Mouse (Mus musculus) MEL (cell line): ENCODE measurements around the gene Tpcn2. TPM values are rescaled to one million over a fixed set of nuclear protein-coding genes. Genes with fewer than 3 reads are reported as not detected.

Source experiments
- DNase-seq: peaks from one replicate; pipeline ENCODE4 v3.0.0; 2011; ENCODE audit warnings: low read depth, low spot score
- H3K27ac ChIP-seq: 2 replicates; pipeline ENCODE4 v1.5.1; 2012; ENCODE audit warnings: low read depth, mild to moderate bottlenecking, control low read depth, low read length, moderate library complexity; ENCODE audit not compliant: control insufficient read depth
- H3K27me3 ChIP-seq, 2 experiments: fragments of 150-350 bp in 1 of 2; sonication (generic) in 1 of 2; 2 replicates each; pipeline ENCODE4 v1.6.1; 2012; ENCODE audit warnings: low read length in 2 of 2, mild to moderate bottlenecking in 2 of 2, improper control_type of control experiment in 1 of 2, moderate library complexity in 1 of 2; ENCODE audit not compliant: insufficient read depth in 2 of 2, control insufficient read depth in 1 of 2
- H3K36me3 ChIP-seq, 2 experiments: 2 replicates each; pipeline ENCODE4 v1.6.1; 2012 to 2014; ENCODE audit warnings: low read length in 2 of 2, improper control_type of control experiment in 1 of 2, inconsistent platforms in 1 of 2, mild to moderate bottlenecking in 1 of 2; ENCODE audit not compliant: insufficient read depth in 2 of 2, control insufficient read depth in 1 of 2
- H3K4me1 ChIP-seq, 2 experiments: fragments of 150-350 bp in 1 of 2; sonication (generic) in 1 of 2; 2 replicates each; pipeline ENCODE4 v1.6.1; 2012; ENCODE audit warnings: low read length in 2 of 2, improper control_type of control experiment in 1 of 2, mild to moderate bottlenecking in 1 of 2; ENCODE audit not compliant: insufficient read depth in 2 of 2, control insufficient read depth in 1 of 2
- H3K4me3 ChIP-seq, 2 experiments: fragments of 150-350 bp in 1 of 2; sonication (generic) in 1 of 2; 2 replicates each; pipeline ENCODE4 v1.5.1; 2012; ENCODE audit warnings: low read depth in 2 of 2, low read length in 2 of 2, mild to moderate bottlenecking in 2 of 2, moderate library complexity in 2 of 2, control low read depth in 1 of 2, improper control_type of control experiment in 1 of 2; ENCODE audit not compliant: control insufficient read depth in 1 of 2, insufficient read depth in 1 of 2
- H3K79me2 ChIP-seq: 2 replicates; pipeline ENCODE4 v1.6.1; 2012; ENCODE audit warnings: mild to moderate bottlenecking, low read length, moderate library complexity; ENCODE audit not compliant: control insufficient read depth, poor library complexity, insufficient read depth
- H3K9ac ChIP-seq: 2 replicates; pipeline ENCODE4 v1.6.1; 2012; ENCODE audit warnings: low read depth, mild to moderate bottlenecking, control low read depth, low read length, moderate library complexity; ENCODE audit not compliant: control insufficient read depth, poor library complexity, severe bottlenecking
- H3K9me3 ChIP-seq: fragments of 150-350 bp; sonication (generic); replicated peaks from 2 replicates; pipeline ENCODE4 v1.6.1; 2012; ENCODE audit warnings: mild to moderate bottlenecking, low read length, improper control_type of control experiment, moderate library complexity; ENCODE audit not compliant: insufficient read depth
- CHD2 ChIP-seq: IDR thresholded peaks from 2 replicates; pipeline ENCODE4 v1.6.1; 2011; ENCODE audit warnings: low read length, improper control_type of control experiment
- CTCF ChIP-seq, 3 experiments: IDR thresholded peaks in 2 of 3; conservative IDR thresholded peaks in 1 of 3; 2 replicates each; pipeline ENCODE4 v1.5.1; 2011 to 2012; ENCODE audit warnings: low read length in 3 of 3, low read depth in 2 of 3, mild to moderate bottlenecking in 2 of 3, improper control_type of control experiment in 1 of 3, inconsistent platforms in 1 of 3, mixed read lengths in 1 of 3, moderate library complexity in 1 of 3; ENCODE audit not compliant: control insufficient read depth in 1 of 3, insufficient read depth in 1 of 3, poor library complexity in 1 of 3, severe bottlenecking in 1 of 3
- E2F4 ChIP-seq: IDR thresholded peaks from 2 replicates; pipeline ENCODE4 v1.6.1; 2011; ENCODE audit warnings: low read depth, low read length, improper control_type of control experiment, borderline replicate concordance
- EP300 ChIP-seq, 2 experiments: IDR thresholded peaks; 2 replicates each; pipeline ENCODE4 v1.6.1; 2011; ENCODE audit warnings: improper control_type of control experiment in 2 of 2, low read length in 2 of 2, low read depth in 1 of 2, mild to moderate bottlenecking in 1 of 2
- ETS1 ChIP-seq: IDR thresholded peaks from 2 replicates; pipeline ENCODE4 v1.6.1; 2012; ENCODE audit warnings: low read depth, mild to moderate bottlenecking, inconsistent platforms, low read length, improper control_type of control experiment, moderate library complexity
- GABPA ChIP-seq: IDR thresholded peaks from 2 replicates; pipeline ENCODE4 v1.6.1; 2012; ENCODE audit warnings: low read depth, mild to moderate bottlenecking, inconsistent platforms, low read length, improper control_type of control experiment, moderate library complexity
- HCFC1 ChIP-seq: IDR thresholded peaks from 2 replicates; pipeline ENCODE4 v1.6.1; 2012; ENCODE audit warnings: low read depth, mild to moderate bottlenecking, inconsistent platforms, low read length, improper control_type of control experiment, moderate library complexity
- MAFK ChIP-seq: IDR thresholded peaks from 2 replicates; pipeline ENCODE4 v1.6.1; 2011; ENCODE audit warnings: low read depth, mild to moderate bottlenecking, low read length, improper control_type of control experiment, borderline replicate concordance
- MYC ChIP-seq: IDR thresholded peaks from 2 replicates; pipeline ENCODE4 v1.6.1; 2011; ENCODE audit warnings: low read depth, mild to moderate bottlenecking, low read length, improper control_type of control experiment, moderate library complexity
- NELFE ChIP-seq: IDR thresholded peaks from 2 replicates; pipeline ENCODE4 v1.6.1; 2011; ENCODE audit warnings: low read depth, low read length, improper control_type of control experiment
- NRF1 ChIP-seq: IDR thresholded peaks from 2 replicates; pipeline ENCODE4 v1.6.1; 2014; ENCODE audit warnings: low read depth, mild to moderate bottlenecking, inconsistent platforms, low read length, improper control_type of control experiment, moderate library complexity; ENCODE audit not compliant: poor library complexity, insufficient read depth, severe bottlenecking
- POLR2A ChIP-seq, 2 experiments: IDR thresholded peaks; 2 replicates each; pipeline ENCODE4 v1.6.1; 2011 to 2012; ENCODE audit warnings: low read length in 2 of 2, mild to moderate bottlenecking in 2 of 2, control low read depth in 1 of 2, improper control_type of control experiment in 1 of 2, low read depth in 1 of 2, moderate library complexity in 1 of 2; ENCODE audit not compliant: control insufficient read depth in 1 of 2, insufficient read depth in 1 of 2, poor library complexity in 1 of 2
- POLR2AphosphoS5 ChIP-seq: IDR thresholded peaks from 2 replicates; pipeline ENCODE4 v1.6.1; 2012; ENCODE audit warnings: low read depth, borderline replicate concordance, mild to moderate bottlenecking, inconsistent platforms, low read length, moderate library complexity, mixed read lengths
- SIN3A ChIP-seq: IDR thresholded peaks from 2 replicates; pipeline ENCODE4 v1.6.1; 2012; ENCODE audit warnings: low read length, improper control_type of control experiment, inconsistent platforms
- SMC3 ChIP-seq: IDR thresholded peaks from 2 replicates; pipeline ENCODE4 v1.6.1; 2011; ENCODE audit warnings: low read depth, low read length, improper control_type of control experiment
- TCF12 ChIP-seq: IDR thresholded peaks from 2 replicates; pipeline ENCODE4 v1.6.1; 2014; ENCODE audit warnings: low read depth, mild to moderate bottlenecking, inconsistent platforms, low read length, improper control_type of control experiment, moderate library complexity
- ZC3H11A ChIP-seq: IDR thresholded peaks from 2 replicates; pipeline ENCODE4 v1.6.1; 2012; ENCODE audit warnings: low read depth, mild to moderate bottlenecking, inconsistent platforms, low read length, improper control_type of control experiment
- polyA plus RNA-seq, 2 experiments: library from polyadenylated mRNA; stranded (reverse) in 1 of 2; unstranded in 1 of 2; fragments of >175 nt in 1 of 2; fragments of >200 nt in 1 of 2; gene quantifications; 2 replicates each; pipeline versions ENCODE4 v1.2.1 to v1.2.4; 2012; ENCODE audit warnings: low replicate concordance in 2 of 2, low read depth in 1 of 2; ENCODE audit not compliant: insufficient read length in 2 of 2, insufficient read depth in 1 of 2, missing spikeins in 1 of 2
- total RNA-seq: library from RNA; depleted of rRNA; stranded (reverse); fragments of 300-350 nt; gene quantifications from 2 replicates; pipeline ENCODE4 v1.2.3, GENCODE M21; 2012

Tpcn2 gene
- total and polyA plus RNA-seq, 3 experiments: 6.4 to 10.3 TPM; not detected in 1

DNA sequence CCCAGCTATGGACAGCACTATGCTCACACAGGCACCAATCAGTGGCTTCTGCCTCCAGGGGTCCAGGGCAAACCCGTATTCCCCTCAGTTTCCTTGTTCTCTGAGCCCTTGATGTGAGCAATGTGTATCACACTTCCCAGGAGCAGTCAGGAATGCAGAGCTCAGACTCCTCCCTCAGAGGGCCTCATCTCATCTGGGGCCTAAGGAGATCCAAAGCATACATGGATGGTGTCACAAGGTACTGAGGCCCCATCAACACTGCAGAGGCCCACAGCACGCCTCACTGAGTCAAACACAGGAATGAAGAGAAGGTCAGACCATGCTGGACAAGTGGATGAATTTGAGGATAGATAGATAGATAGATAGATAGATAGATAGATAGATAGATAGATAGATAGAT is 8.9 kb upstream of the Tpcn2 start:
- Histone ChIP-seq H3K4me3 (no peak overlapping the region), H3K27ac (no peak overlapping the region), H3K36me3 (no peaks in the 10 kb centered on the region), H3K9me3 (no peaks in the 10 kb centered on the region), H3K27me3 (no peaks in the 10 kb centered on the region), H3K4me1 (peaks cover 0 to under 1% of the 10 kb centered on the region in 2 experiments; a peak in 1 of 4 replicates), H3K79me2 (no peaks in the 10 kb centered on the region)
- no peak for DNase-seq
- TF ChIP-seq POLR2A (IDR thresholded peaks at IDR 0.05; ENCODE audit: control insufficient read depth in 1 of 2, insufficient read depth in 1 of 2, low read depth in 1 of 2, low read length in 2 of 2, poor library complexity in 1 of 2): no peak
- TF ChIP-seq ETS1: no peak
- TF ChIP-seq, all 39 proteins: peak for 0
- no peak overlapping the region for H3K9ac ChIP-seq

DNA sequence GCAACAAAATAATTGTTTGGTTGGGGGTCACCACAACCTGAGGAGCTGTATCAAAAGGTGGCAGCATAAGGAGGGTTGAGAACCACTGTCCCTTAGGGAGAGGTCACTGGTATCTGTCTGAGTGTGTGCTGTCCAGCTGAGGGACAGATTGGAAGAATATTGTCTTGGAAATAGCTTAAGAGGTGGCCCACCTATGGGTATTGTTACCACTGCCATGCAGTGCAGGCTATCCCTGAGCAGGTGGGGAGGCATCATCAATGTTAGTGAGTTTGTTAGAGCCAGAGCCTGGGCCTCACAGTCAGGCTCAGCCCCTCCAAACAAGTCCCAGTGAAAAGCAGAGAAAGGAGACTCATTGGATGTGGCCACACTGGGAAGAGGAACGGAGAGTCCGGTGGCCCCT is 8.0 kb upstream of the Tpcn2 start:
- no peak overlapping the region for H3K9ac ChIP-seq
- TF ChIP-seq TCF12 (no peak), E2F4 (no peak), CHD2 (no peak), POLR2AphosphoS5 (no peak), ZC3H11A (no peak), MYC (no peak), NELFE (no peak), MAFK (no peak), NRF1 (no peak), SIN3A (no peak), GABPA (no peak), EP300 (IDR thresholded peaks at IDR 0.05; ENCODE audit: low read depth in 1 of 2, low read length in 2 of 2) (no peak)
- TF ChIP-seq, all 39 proteins: peak for 0
- Histone ChIP-seq H3K27ac (no peak overlapping the region), H3K79me2 (no peaks in the 10 kb centered on the region), H3K4me3 (no peak overlapping the region), H3K4me1 (peaks cover 0 to 4% of the 10 kb centered on the region in 2 experiments; a peak in 2 of 4 replicates), H3K9me3 (no peaks in the 10 kb centered on the region), H3K27me3 (no peaks in the 10 kb centered on the region), H3K36me3 (0 out of 4 replicates have a peak, but pooled peaks cover 0 to 2% of the 10 kb centered on the region in 2 experiments)
- DNase-seq: no peak

DNA sequence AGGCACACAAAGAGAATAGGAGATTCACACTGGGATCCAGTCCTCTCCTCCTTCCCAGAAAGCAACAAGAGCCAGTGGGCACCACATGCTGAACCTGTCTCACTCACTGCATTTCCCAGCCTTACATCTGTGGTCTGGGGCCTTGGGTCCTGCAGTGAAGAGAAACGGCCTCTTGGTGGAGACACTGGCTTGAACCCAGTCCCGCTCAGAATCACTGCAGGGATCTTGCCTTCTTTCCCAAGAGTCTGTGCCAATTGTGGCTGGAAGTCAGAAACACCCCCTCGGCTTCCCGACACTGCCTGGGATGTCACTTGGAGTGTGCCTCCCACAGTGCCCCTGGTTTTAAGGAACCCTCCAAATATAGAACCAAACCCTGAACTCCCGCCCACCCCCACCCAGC is 5.5 kb upstream of the Tpcn2 start:
- no peaks in the 10 kb centered on the region for H3K27me3 ChIP-seq
- no peak overlapping the region for H3K9ac ChIP-seq
- no peak for DNase-seq
- no peaks in the 10 kb centered on the region for H3K9me3 ChIP-seq
- no peak overlapping the region for H3K4me3 ChIP-seq
- no peak for TF ChIP-seq HCFC1
- peak; percentile 21; the same call in 1 of the 2 replicates for TF ChIP-seq SMC3
- no peak for TF ChIP-seq GABPA
- peak in 2 of 3 experiments; percentile 17 to 31; a peak in 3 of 6 replicates for TF ChIP-seq CTCF (IDR thresholded peaks at IDR 0.05 in 2 of 3, conservative IDR thresholded peaks at IDR 0.05 in 1 of 3; ENCODE audit: control insufficient read depth in 1 of 3, insufficient read depth in 1 of 3, low read depth in 2 of 3, low read length in 3 of 3, poor library complexity in 1 of 3, severe bottlenecking in 1 of 3)
- no peak for TF ChIP-seq NRF1
- H3K36me3 ChIP-seq: 0 out of 4 replicates have a peak, but pooled peaks cover 0 to 2% of the 10 kb centered on the region in 2 experiments
- H3K27ac ChIP-seq: no peak overlapping the region
- peaks cover 0 to 5% of the 10 kb centered on the region in 2 experiments; a peak in 2 of 4 replicates for H3K4me1 ChIP-seq
- H3K79me2 ChIP-seq: no peaks in the 10 kb centered on the region
